Mouse (Mus musculus): ENCODE measurements around the gene Slc16a10. TPM values are rescaled to one million over a fixed set of nuclear protein-coding genes. Genes with fewer than 3 reads are reported as not detected.

Slc16a10 gene
- total RNA-seq, 2 experiments from 2014 or later = 17.8 to 23.8 TPM

DNA sequence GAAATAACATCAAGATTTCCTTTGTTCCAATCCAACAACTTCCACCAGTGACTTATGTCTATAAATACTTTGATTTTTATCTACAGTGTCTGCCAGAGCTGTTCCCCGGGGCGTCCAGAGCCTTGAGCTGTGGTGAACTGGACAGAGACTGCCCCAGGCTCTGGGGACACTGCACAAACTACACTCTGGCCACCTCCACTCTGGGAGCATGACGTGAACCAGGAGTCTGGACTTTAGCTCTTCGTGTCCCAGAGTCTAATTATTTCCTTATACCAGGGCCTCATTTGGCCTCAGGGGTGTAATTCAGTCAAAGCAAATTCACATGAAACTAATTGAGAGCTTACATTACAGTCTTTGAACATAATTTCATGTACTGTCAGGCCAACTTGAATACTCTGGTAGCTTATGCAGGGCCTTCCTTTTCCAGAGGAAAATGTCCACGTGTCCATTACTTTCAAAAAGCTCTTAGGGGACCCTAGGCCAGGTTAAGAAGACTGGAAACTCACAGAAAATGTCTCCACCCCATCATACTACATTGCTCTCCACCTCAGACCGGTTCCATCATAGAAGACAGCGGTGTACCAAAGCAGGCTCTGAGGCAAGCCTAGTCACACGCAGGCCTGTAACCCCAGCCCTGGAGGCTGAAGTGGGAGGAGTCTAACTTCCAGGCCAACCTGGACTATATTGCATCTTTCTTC lies 9.9 kb upstream of the Slc16a10 start:
- intact Hi-C loops (cut with DNase I) = no loop called here

DNA sequence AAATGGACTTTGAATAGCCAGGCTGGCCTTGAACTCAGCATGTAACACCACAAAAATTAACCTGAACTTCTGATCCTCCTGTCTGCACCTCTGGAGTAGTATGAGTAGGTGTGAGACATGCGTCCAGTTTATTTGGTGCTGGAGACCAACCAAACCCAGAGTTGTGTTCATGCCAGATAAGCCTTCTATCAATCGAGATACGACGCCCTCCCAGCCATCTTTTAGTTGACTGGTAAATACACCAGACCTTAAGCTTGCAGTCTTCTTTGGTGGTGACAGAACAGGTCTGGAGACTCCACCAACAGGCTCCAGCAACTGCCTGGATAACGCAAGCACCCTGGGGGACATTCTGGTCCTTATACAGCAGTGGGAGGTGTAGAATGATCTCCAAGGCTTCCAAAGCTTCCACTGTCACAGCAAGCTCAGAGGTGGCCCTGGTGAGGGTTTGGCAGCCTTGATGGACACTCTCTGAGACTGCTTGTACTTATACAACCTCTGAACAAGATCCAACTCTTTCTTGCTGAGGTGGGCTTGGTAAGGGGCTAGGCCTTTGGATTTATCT lies 7.6 kb upstream of the Slc16a10 start:
- intact Hi-C loops (cut with DNase I) = no loop called here
- DNase-seq = no peak

More for the DNA sequence above, 9.9 kb upstream of the Slc16a10 start:
- no peak for DNase-seq

DNA sequence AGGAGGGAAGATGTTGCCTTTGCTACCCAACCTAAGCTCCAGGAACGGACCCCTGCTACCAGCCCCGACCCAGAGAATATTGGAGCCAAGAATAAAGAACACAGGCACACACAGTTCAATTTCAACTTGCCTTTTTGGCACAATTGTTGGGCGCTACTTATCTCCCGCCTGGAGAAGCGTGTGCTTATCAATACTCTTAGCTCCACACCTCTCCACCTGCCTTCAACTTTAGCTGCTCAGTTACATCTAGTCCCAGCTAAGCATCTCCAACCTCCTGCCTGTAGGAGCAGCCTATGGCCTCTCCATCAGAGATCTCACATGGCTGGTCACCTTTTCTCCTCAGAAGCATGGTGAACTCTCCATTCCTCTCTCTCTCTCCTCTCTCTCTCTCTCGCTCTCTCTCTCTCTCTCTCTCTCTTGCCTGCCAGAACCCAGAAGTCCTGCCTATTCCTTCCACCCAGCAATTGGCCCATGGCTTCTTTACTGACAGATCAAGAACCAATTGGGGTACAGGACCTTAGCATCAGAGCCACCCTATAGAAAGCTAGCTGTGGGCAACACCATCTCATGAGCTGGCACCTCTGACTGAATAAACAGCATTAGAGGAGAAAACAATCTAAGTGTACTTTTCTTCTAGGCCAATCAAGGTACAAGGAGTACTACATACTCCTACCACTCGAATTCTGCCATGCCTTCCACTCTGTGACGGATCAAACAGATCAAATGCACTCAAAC lies 5.4 kb upstream of the Slc16a10 start:
- no peak for DNase-seq
- intact Hi-C loops (cut with DNase I) = no loop called here

DNA sequence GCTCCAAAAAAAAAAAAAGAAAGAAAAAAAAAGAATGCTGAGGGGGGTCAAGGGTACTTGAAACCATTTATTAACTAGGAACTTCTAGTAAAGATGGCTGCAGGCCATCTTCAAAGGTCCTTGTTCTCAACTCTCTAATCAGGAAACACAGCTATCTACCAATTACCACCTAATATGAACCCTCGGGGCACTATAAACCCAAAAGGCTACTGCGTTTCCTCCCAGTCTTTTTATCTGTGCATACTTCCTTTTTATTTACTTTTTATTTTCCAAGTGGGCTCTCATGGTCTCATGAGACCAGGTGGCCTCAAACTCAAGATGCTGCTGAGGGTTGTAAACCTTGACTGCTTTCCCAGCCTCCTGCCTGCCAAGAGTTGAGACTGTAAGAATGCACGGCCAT lies 4.4 kb upstream of the Slc16a10 start:
- intact Hi-C loops (cut with DNase I) = no loop called here
- no peak for DNase-seq

DNA sequence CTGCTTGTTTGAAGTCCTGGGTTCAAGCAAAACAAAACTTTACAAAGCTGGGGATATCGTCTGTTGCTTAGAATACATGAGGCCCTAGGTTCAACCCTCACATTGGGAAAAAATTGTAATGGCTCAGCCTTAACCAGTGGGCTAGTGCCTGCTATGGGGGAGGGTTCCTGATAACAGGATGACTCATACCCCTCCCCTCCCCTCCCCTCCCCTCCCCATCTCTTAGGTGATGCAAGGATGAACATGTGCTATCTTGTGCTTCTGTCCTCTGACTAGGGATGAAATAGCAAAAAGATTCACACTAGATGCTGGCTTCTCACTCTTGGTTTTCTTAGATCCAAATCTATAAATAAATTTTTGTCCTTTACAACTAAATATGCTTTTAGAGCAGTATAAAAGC lies 2.8 kb upstream of the Slc16a10 start:
- DNase-seq = no peak
- intact Hi-C loops (cut with DNase I) = loop anchor here (5.0 kb wide), 2 partner anchors 67 to 78 kb away; no protein-coding TSS in a partner anchor

DNA sequence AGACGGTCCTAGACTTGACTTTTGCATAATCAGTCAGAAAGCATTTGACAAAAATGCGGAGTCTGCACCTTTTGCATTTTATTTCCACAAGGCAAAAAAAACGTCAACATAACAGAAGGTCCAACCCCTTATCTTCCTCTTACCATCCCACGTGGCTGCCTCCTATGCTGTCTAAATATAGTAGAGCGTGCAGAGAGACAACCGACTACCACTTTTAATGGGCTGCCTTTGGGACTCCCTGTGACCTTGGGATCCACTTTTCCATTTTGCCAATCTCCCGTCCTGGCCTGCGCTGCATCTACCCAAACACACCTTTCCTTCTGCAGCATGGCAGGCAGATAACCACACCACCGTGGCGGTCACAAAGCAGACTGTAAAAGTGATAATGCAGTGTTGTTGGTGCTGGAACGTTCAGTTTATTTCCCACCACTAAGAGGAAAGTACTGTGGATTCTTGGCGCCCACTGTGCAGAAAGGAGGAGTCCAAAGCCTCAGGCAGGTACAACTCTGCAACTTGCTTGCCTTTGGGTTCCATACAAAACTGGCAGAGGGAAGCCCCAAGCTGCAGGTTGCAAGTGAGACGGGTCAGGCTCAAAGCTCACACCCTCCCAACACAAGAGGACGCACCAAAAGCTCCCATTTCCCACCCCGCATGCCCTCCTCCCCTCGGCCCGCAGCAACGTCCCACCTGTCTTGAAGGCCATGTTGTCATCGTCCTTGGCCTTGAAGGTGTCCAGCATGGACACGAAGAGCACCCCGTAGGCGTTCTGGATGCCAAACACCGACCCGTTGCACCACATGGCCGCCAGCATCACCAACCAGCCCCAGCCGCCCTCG lies 824 bp downstream of the Slc16a10 start:
- intact Hi-C loops (cut with DNase I) = loop anchor here (5.0 kb wide), 2 partner anchors 71 to 74 kb away; no protein-coding TSS in a partner anchor
- peak; percentile 22 to 35 for DNase-seq

DNA sequence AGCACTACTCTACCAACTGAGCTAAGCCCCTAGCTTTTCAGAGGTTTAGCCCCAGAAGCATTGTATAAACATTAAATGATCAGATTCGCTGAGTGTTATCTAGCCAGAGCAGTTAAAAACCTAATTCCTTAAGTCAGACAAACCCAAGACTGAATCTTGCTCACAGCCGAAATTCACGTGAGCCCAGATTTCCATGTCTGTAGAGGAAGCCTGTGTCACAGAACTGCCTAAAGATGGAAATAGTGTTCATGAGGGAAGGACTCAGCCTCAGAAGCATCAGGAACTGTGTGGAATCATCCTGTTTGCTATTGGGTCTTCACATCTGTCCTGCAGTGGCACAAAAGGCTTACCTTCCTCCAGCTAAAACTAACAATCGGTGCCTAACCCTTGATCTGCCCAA lies 2.4 kb downstream of the Slc16a10 start:
- intact Hi-C loops (cut with DNase I) = loop anchor here (5.0 kb wide), 2 partner anchors 72 to 73 kb away; no protein-coding TSS in a partner anchor
- DNase-seq = no peak

DNA sequence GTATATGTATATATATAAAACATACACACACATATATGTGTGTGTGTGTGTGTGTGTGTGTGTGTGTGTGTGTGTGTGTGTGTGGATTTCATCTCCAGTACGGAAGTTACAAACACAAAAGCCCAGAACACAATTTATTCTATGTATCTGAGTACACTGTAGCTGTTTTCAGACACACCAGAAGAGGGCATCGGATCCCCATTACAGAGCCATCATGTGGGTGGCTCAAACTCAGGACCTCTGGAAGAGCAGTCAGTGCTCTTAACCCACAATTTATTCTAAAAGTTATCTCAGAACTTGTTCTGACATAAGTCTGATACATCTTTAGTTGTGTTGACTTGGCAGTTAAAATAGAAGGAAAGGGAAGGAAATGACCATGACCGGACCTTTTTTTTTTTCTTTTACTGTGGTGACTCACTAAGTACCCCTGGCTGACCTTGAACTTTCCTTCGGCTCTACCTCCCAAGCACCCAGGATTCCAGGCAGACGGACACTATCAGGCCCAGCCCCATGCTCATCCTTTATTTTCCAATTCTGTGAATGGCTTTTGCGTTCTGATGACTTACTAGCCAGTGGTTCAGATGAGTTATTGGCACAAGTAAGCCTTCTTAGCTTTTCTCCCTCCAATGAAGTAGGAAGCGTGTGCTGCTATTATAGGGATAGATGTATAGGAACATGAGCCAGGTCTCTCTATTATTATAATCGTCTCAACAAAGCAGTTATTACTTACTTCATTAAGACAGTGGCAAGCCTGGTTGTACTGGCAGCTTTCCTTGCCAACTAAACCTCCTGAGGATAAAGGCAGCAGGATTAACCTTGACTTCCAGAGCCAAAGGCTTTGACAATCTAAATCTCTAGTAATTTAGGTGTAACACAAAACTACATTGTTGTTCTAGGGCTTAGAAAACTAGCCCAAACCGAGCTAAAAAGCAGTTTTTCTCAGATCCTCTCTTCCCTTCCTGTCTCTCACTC lies 6.0 kb downstream of the Slc16a10 start:
- intact Hi-C loops (cut with DNase I) = no loop called here
- no peak for DNase-seq

DNA sequence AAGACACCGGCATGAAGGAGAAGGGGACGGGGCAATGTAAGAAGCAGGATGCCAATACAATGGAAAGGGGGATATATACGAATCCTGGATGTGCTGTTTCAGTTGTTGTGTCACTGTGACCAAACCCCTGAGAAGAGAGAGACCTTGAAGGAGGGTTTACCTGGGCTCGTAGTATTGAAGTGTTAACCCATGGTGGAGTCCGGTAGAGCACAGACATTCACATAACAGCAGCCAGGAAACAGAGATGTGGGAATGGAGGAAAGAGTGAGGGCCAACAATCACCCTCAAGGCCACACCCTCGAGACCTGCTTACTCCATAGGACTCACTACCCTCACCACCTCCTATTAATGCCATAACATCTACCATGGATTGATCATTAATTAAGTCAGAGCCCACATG lies 7.2 kb downstream of the Slc16a10 start:
- no peak for DNase-seq
- intact Hi-C loops (cut with DNase I) = no loop called here

DNA sequence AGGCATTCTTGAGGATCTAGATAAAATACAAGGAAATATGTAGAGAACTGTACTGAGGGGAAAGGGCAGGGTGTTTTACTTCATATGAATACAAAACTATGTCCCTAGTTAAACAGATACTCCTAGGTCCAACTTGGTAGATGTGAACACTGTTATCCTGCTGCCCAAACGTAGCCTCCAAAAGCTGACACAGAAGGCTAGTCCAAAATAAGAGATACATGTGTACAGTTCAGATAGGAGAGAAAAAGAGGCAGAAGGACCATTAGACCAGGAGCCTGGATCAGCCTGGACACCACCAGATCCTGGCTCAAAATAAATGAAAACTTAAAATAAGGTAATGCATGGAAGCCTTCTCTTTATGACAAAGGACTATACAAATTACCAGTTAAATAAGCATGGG lies 8.4 kb downstream of the Slc16a10 start:
- DNase-seq = no peak
- intact Hi-C loops (cut with DNase I) = no loop called here

DNA sequence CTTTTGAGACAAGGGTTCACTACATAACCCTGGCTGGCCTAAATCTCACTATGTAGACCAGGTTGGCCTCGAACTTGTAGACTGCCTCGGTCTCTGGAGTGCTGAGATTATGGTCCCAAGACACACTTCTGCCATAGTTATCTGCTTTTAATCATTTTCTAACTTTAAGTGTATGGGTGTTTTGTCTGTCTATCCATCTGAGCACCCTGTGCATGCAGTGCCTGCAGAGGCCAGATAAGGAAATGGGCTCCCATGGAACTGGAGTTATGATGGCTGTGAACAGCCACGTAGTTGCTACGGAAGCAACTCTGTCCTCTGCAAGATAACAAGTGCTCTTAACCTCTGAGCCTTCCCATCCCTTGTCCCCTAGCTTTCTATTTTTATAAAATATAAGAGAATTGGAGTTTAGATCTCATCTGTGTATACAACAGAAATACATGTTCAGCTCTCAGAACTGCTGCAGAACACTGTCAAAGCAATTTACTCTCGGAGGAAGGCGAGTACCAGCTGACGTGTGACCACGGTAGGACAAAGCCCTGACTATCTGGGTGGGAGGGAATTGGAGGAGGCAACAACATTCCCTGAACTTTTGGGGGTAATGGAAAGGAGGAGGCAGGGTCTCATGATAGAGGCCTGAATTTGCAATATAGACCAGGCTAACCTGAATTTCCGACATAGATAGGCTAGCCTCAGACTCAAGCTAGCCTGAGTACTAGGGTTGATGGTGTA lies 10.2 kb downstream of the Slc16a10 start:
- DNase-seq = no peak

DNA sequence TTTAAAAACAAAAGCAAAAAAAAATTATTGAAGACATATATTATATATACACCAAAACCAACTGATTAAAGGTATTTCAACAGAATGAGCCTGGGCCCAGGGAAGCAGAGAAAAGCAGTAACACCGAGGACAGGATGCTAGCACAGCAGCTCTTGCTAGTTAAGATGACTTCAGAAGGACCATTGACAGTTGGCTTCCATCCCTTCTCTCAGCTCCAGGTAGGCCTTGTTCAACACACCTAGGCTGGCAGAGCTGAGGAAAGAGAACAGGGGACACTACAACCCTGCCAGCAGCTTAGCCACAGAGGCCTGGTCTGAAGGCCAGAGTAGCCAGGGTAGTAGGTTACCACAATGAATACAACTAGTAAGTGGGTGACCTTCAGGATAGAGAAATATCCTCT lies 11.9 kb downstream of the Slc16a10 start:
- intact Hi-C loops (cut with DNase I) = no loop called here
- DNase-seq = no peak

More for the DNA sequence above, 10.2 kb downstream of the Slc16a10 start:
- intact Hi-C loops (cut with DNase I) = no loop called here

DNA sequence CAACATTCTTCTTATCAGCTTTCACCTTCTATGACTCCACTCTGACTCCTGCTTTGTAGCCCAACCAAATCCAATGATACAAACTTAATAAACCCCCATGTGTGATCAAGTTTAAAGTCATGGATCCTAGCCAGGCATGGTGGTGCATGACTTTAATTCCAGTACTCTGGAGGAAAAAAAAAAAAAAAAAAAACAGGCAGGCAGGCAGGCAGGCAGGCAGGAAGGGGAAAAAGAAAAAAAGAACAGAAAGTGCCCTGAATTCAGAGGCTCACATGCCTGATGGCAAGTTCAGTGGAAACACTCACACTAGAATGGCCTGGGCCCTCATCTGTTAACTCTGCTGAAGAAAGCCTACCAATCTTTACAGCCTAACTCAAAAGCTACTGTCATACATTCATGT lies 12.9 kb downstream of the Slc16a10 start:
- no peak for DNase-seq
- intact Hi-C loops (cut with DNase I) = no loop called here

DNA sequence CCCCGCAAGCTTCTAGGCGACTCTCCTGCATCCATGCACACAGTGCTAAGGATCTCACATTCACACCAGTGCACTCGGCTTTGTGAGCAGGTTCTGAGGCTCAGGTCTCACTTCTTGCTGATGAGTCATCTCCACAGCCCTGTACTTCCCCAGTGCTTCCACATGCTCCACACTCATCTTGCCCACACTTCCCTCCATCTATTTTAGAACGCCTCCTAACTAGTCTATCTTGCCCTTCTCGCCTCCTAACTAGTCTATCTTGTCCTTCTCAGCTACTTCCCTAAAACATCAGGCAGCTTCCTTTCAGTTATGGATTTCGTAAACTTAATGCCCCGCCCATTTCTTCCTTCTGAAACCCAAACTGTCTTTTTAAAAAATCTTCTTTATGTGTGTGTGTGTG lies 13.6 kb downstream of the Slc16a10 start:
- intact Hi-C loops (cut with DNase I) = no loop called here
- DNase-seq = no peak

DNA sequence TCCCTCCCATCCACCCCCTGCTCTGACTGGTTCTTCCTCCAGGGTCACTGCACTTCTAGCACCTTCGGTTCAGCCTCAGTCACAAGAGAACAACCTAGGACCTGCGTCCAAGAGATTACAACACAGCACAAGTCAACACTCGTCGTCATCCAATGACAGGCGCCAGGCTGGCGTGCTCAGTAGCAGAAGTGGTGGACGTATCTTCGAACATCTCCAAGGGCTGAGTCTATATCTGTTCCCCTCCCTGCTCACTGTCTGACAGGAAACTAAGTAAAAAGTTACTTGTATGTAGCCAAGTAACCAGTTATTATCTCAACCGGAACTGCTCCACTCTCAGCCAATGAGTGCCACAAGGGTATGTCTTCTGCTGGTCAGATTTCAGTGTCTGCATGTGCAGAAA lies 16.9 kb downstream of the Slc16a10 start:
- intact Hi-C loops (cut with DNase I) = no loop called here
- peak; percentile 39 to 62 for DNase-seq

DNA sequence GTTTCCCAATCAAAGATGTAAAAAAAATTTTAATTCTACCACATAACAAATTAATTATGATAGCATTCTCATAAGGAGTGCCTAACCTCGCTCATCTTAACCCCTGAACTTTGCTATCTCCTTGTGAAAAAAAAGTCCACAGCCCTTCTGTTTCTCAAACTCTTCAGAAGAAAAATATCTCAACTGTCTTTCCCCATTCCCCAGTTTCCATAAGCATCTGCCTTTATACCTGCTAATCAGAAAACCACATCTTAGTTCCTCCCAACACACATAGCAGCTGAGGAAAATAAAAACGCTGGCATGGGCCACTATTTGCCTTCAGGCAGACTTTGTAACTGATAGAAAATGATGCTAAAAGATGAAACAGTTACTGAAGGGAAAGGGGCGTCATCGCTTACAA lies 17.5 kb downstream of the Slc16a10 start:
- no peak for DNase-seq
- intact Hi-C loops (cut with DNase I) = no loop called here

DNA sequence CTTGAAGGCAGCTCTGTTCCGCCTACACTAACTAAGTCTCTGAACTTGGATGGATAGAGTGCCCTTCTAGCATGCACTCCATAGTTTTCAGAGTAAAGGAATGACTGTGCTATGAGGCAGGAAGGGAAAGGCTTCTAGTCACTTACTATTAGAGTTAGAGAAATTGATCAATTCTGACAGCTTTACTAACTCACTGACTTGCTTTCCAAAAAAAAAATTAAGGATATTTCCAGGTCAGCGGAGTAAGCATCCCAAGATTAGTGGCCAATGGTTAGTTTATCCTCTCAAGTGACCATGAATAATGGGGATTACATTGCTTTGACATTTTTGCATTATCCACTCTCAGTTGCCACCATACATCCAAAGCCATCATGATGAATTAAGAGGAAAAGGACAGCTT lies 18.0 kb downstream of the Slc16a10 start:
- no peak for DNase-seq
- intact Hi-C loops (cut with DNase I) = no loop called here

DNA sequence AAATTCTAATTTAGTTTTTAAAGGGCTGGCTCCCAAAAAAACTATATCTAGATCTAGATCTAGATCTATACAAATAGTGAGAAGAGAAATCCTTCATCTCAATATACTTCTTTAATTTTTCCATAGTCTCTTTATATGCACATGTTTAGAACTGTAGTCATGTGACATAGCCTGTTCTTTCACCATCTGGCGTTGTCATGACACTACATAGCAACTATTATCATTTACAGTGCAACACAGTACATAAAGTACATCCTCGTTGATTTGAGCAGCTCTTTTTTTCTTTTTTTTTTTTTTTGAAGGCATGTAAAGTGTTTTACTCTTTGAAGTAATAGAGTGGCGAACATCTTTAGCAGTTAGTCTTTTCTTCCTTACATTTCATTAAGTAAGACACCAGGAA lies 22.6 kb downstream of the Slc16a10 start:
- intact Hi-C loops (cut with DNase I) = no loop called here
- DNase-seq = no peak

DNA sequence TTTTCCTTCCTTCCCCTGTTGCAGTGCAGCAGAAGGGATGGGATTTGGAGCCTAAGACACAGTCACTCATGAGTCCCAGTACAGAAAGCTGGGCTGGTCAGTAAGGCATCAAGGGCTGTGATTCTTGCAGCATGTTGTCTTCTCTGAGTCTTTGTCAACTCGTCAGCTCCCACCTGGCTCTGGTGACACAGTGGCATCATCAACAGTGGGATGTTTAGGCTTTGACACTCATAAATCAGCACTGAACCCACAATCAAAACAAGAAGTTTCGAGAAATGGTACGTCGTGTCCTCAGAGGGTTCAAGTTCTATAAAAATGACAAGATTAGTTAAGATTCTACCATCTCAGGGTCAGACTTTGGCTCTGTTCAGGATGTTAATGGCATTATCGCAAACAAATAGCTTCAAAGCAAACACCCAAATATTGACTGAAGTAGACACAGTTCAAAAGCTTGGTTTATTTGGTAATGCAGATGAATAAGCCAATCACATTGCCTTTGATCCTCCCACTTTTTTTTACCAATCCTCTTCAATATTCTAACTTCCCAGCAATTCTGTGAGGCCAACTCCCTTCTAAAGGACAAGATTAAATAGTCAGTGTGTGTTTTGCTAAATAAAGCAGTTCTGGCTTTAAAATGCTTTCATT lies 23.2 kb downstream of the Slc16a10 start:
- DNase-seq = no peak

More for the DNA sequence above, 23.2 kb downstream of the Slc16a10 start:
- intact Hi-C loops (cut with DNase I) = no loop called here
